Mouse (Mus musculus) liver, embryonic 14.5 days (tissue): Measurements from ENCODE around the gene Traf2.

Source experiments
- CTCF ChIP-seq: IDR thresholded peaks from 2 replicates; pipeline ENCODE4 v1.5.1; 2016; ENCODE audit warnings: antibody characterized with exemption, low read depth, control low read depth
- EP300 ChIP-seq: IDR thresholded peaks from 2 replicates; pipeline ENCODE4 v1.6.1; 2016; ENCODE audit warnings: antibody characterized with exemption, low read depth

DNA sequence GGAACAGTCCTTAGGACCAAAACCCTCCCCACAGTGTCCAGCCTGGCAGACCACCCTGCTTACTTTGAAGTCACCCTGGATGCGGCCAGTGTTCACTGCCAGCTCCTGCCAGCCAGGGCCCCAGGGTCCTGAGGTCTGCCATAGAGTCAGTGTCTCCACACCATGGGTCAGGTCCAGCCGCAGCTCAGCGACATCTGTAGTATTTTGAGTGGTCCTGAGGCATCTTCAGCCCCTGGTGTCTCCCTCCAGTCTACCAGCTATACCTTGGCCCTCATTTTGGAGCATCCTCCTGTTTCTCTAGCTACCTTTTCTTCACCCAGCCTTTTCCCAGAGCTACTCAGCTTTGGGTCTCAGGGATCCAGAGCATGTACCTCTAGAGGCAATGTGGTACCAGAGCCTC, 22.6 kb upstream of the Traf2 start:
- no peak for TF ChIP-seq CTCF
- TF ChIP-seq EP300: no peak
